Mouse (Mus musculus) kidney, postnatal 0 days (tissue): ENCODE results near the gene Med15. TPM values are rescaled to one million over a fixed set of nuclear protein-coding genes. Genes with fewer than 3 reads are reported as not detected.
"Not testable (repeated sequence)": the region's sequence is repeated elsewhere in the genome, so short reads cannot be mapped to it uniquely, and the experiment has no call there.

ENCODE experiments used
- ATAC-seq: fragments of 200-750 bp; cut with Nextera tagmentation; replicated peaks from 2 replicates; pipeline ENCODE4 v1.8.0; 2017; ENCODE audit warnings: low read depth, moderate number of reproducible peaks, moderate TSS enrichment, moderate library complexity; ENCODE audit not compliant: low FRiP score
- DNase-seq: peaks from one replicate; pipeline ENCODE4 v3.0.0-alpha.2; 2016; ENCODE audit warnings: low spot score
- H3K27ac ChIP-seq: fragments of 300-500 bp; sonication (generic); 2 replicates; pipeline ENCODE4 v1.5.1; 2014; ENCODE audit warnings: mild to moderate bottlenecking
- H3K27me3 ChIP-seq: fragments of 300-500 bp; sonication (generic); 2 replicates; pipeline ENCODE4 v1.6.1; 2014; ENCODE audit warnings: low read length, mixed read lengths; ENCODE audit not compliant: insufficient read depth
- H3K36me3 ChIP-seq: fragments of 300-500 bp; sonication (generic); 2 replicates; pipeline ENCODE4 v1.6.1; 2014; ENCODE audit warnings: low read length, mixed read lengths; ENCODE audit not compliant: insufficient read depth
- H3K4me1 ChIP-seq: fragments of 300-500 bp; sonication (generic); replicated peaks from 2 replicates; pipeline ENCODE4 v1.6.1; 2014; ENCODE audit warnings: antibody characterized with exemption, low read length, mixed read lengths; ENCODE audit not compliant: insufficient read depth
- H3K4me2 ChIP-seq: fragments of 300-500 bp; sonication (generic); 2 replicates; pipeline ENCODE4 v1.6.1; 2014; ENCODE audit warnings: mild to moderate bottlenecking, low read length, moderate library complexity, mixed read lengths
- H3K4me3 ChIP-seq: fragments of 300-500 bp; sonication (generic); replicated peaks from 2 replicates; pipeline ENCODE4 v1.5.1; 2014; ENCODE audit warnings: low read depth, low read length
- H3K9ac ChIP-seq: fragments of 300-500 bp; sonication (generic); 2 replicates; pipeline ENCODE4 v1.6.1; 2014; ENCODE audit warnings: low read depth, low read length
- H3K9me3 ChIP-seq: fragments of 300-500 bp; sonication (generic); replicated peaks from 2 replicates; pipeline ENCODE4 v1.6.1; 2016; ENCODE audit warnings: low read length, inconsistent platforms, mixed read lengths
- CTCF ChIP-seq: IDR thresholded peaks from 2 replicates; pipeline ENCODE4 v1.5.1; 2016; ENCODE audit warnings: antibody characterized with exemption, low read depth, mild to moderate bottlenecking, moderate library complexity
- WGBS: fragments of 180-500 bp; shearing (Covaris S2); extraction: QIAGEN DNeasy Blood & Tissue Kit; methylation state at CpG from one replicate; pipeline ENCODE4 v1.1.7; 2014; 5-methylcytosine and 5-hydroxymethylcytosine counted together
- polyA plus RNA-seq: library from polyadenylated mRNA; unstranded; fragments of >200 nt; fragmentation: Nextera tagmentation; extraction: Ambion mirVana; gene quantifications from 2 replicates; pipeline ENCODE4 v1.2.1, GENCODE M21; 2015

The Med15 gene
- polyA plus RNA-seq, 1 experiment from 2014 or later: 29.4 TPM

- H3K4me3 ChIP-seq: no peak overlapping the region
- ATAC-seq (no peak), DNase-seq (no peak)
- WGBS: 46% methylated on average over 4 of the region's 4 CpGs
- no peaks in the 10 kb centered on the region for H3K27me3 ChIP-seq
- H3K9me3 ChIP-seq: no peaks in the 10 kb centered on the region
- no peak overlapping the region for H3K4me2 ChIP-seq
- no peaks in the 10 kb centered on the region for H3K36me3 ChIP-seq
- no peaks in the 10 kb centered on the region for H3K4me1 ChIP-seq
- TF ChIP-seq CTCF: no peak
- no peak overlapping the region for H3K9ac ChIP-seq
- H3K27ac ChIP-seq: no peak overlapping the region
Measured at GRCm38 (mm10) chr16:17736156-17736555, 3.5 kb upstream of the Med15 start.

GRCm38 (mm10) chr16:17734872-17735271, 2.2 kb upstream of the Med15 start:
- H3K36me3 ChIP-seq, H3K4me3 ChIP-seq, H3K27ac ChIP-seq, H3K4me1 ChIP-seq, ATAC-seq, DNase-seq, H3K9me3 ChIP-seq, H3K4me2 ChIP-seq, H3K9ac ChIP-seq, H3K27me3 ChIP-seq: not testable (repeated sequence)
- WGBS: 85% methylated on average over 6 of the region's 6 CpGs

- Histone ChIP-seq H3K4me3 (no peak overlapping the region), H3K27ac (no peak overlapping the region), H3K9ac (no peak overlapping the region), H3K36me3 (no peaks in the 10 kb centered on the region), H3K4me2 (0 out of 2 replicates have a peak overlapping the region, but pooled peaks have one; percentile 34), H3K27me3 (no peaks in the 10 kb centered on the region), H3K4me1 (no peaks in the 10 kb centered on the region), H3K9me3 (no peaks in the 10 kb centered on the region)
- 47% methylated on average over 2 of the region's 2 CpGs for WGBS
- no peak for TF ChIP-seq CTCF
- DNase-seq (no peak), ATAC-seq (no peak)
Measured at GRCm38 (mm10) chr16:17733646-17734045, 955 bp upstream of the Med15 start.

- no peak for TF ChIP-seq CTCF
- Histone ChIP-seq H3K27ac (no peak overlapping the region), H3K9me3 (no peaks in the 10 kb centered on the region), H3K4me3 (no peak overlapping the region), H3K9ac (no peak overlapping the region), H3K36me3 (no peaks in the 10 kb centered on the region), H3K4me1 (no peaks in the 10 kb centered on the region), H3K4me2 (no peak overlapping the region), H3K27me3 (no peaks in the 10 kb centered on the region)
- DNase-seq (no peak), ATAC-seq (no peak)
- 64% methylated on average over 6 of the region's 6 CpGs for WGBS
Measured at GRCm38 (mm10) chr16:17732431-17732830, 260 bp downstream of the Med15 start.

- ATAC-seq: no peak
Measured at GRCm38 (mm10) chr16:17732021-17732420, 670 bp downstream of the Med15 start.

GRCm38 (mm10) chr16:17729974-17730373, 2.7 kb downstream of the Med15 start:
- Histone ChIP-seq H3K36me3 (no peaks in the 10 kb centered on the region), H3K9me3 (no peaks in the 10 kb centered on the region), H3K9ac (no peak overlapping the region), H3K4me1 (no peaks in the 10 kb centered on the region), H3K27me3 (no peaks in the 10 kb centered on the region), H3K27ac (no peak overlapping the region), H3K4me3 (no peak overlapping the region), H3K4me2 (no peak overlapping the region)
- no peak for ATAC-seq
- no peak for DNase-seq
- TF ChIP-seq CTCF: peak; percentile 45; the same call in 1 of the 2 replicates

More at GRCm38 (mm10) chr16:17732021-17732420, 670 bp downstream of the Med15 start:
- no peak for DNase-seq
- no peak overlapping the region for H3K9ac ChIP-seq
- no peaks in the 10 kb centered on the region for H3K36me3 ChIP-seq
- H3K4me3 ChIP-seq: no peak overlapping the region
- H3K27me3 ChIP-seq: no peaks in the 10 kb centered on the region
- H3K4me1 ChIP-seq: no peaks in the 10 kb centered on the region
- no peak overlapping the region for H3K27ac ChIP-seq
- H3K4me2 ChIP-seq: no peak overlapping the region
- TF ChIP-seq CTCF: peak; percentile 47
- no peaks in the 10 kb centered on the region for H3K9me3 ChIP-seq
- 37% methylated on average over 3 of the region's 3 CpGs for WGBS

GRCm38 (mm10) chr16:17727179-17727861, 5.4 kb downstream of the Med15 start:
- no peak overlapping the region for H3K4me3 ChIP-seq
- no peak for ATAC-seq
- no peaks in the 10 kb centered on the region for H3K36me3 ChIP-seq
- no peaks in the 10 kb centered on the region for H3K27me3 ChIP-seq
- peak; percentile 80 for TF ChIP-seq CTCF
- WGBS: 17% methylated on average over 5 of the region's 5 CpGs
- DNase-seq: peak; percentile 93
- no peaks in the 10 kb centered on the region for H3K9me3 ChIP-seq
- H3K27ac ChIP-seq: no peak overlapping the region
- no peak overlapping the region for H3K9ac ChIP-seq
- H3K4me2 ChIP-seq: peak overlapping the region; percentile 37
- H3K4me1 ChIP-seq: no peaks in the 10 kb centered on the region
